Mouse (Mus musculus) stomach, postnatal 0 days (tissue): ENCODE results near the gene Syt2. TPM values are rescaled to one million over a fixed set of nuclear protein-coding genes. Genes with fewer than 3 reads are reported as not detected.

ENCODE experiments used
- ATAC-seq: fragments of 200-750 bp; cut with Nextera tagmentation; 2 replicates; pipeline ENCODE4 v1.8.0; 2017; ENCODE audit not compliant: low FRiP score, low TSS enrichment
- DNase-seq: peaks from one replicate; pipeline ENCODE4 v3.0.0-alpha.2; 2016; ENCODE audit warnings: low spot score
- H3K27ac ChIP-seq: fragments of 300-500 bp; sonication (generic); replicated peaks from 2 replicates; pipeline ENCODE4 v1.5.1; 2014; ENCODE audit warnings: mild to moderate bottlenecking, control low read depth
- H3K27me3 ChIP-seq: fragments of 300-500 bp; sonication (generic); 2 replicates; pipeline ENCODE4 v1.6.1; 2014; ENCODE audit warnings: low read length; ENCODE audit not compliant: control insufficient read depth, insufficient read depth
- H3K36me3 ChIP-seq: fragments of 300-500 bp; sonication (generic); 2 replicates; pipeline ENCODE4 v1.6.1; 2014; ENCODE audit warnings: low read length, mixed read lengths; ENCODE audit not compliant: control insufficient read depth, insufficient read depth
- H3K4me1 ChIP-seq: fragments of 300-500 bp; sonication (generic); replicated peaks from 2 replicates; pipeline ENCODE4 v1.6.1; 2014; ENCODE audit warnings: antibody characterized with exemption; ENCODE audit not compliant: control insufficient read depth, insufficient read depth
- H3K4me2 ChIP-seq: fragments of 300-500 bp; sonication (generic); replicated peaks from 2 replicates; pipeline ENCODE4 v1.6.1; 2014; ENCODE audit warnings: low read depth, mild to moderate bottlenecking, control low read depth, moderate library complexity
- H3K4me3 ChIP-seq: fragments of 300-500 bp; sonication (generic); 2 replicates; pipeline ENCODE4 v1.5.1; 2014; ENCODE audit warnings: low read depth, low read length, control low read depth
- H3K9ac ChIP-seq: fragments of 300-500 bp; sonication (generic); 2 replicates; pipeline ENCODE4 v1.6.1; 2014; ENCODE audit warnings: mild to moderate bottlenecking, low read length, control low read depth, mixed read lengths
- H3K9me3 ChIP-seq: fragments of 300-500 bp; sonication (generic); 2 replicates; pipeline ENCODE4 v1.6.1; 2016; ENCODE audit warnings: low read length; ENCODE audit not compliant: control insufficient read depth
- CTCF ChIP-seq: IDR thresholded peaks from 2 replicates; pipeline ENCODE4 v1.5.1; 2016; ENCODE audit warnings: antibody characterized with exemption, low read depth, mild to moderate bottlenecking, moderate library complexity
- EP300 ChIP-seq: optimal IDR thresholded peaks from 2 replicates; pipeline ENCODE3; 2016; ENCODE audit warnings: antibody characterized with exemption
- WGBS: fragments of 180-500 bp; shearing (Covaris S2); extraction: QIAGEN DNeasy Blood & Tissue Kit; methylation state at CpG from one replicate; pipeline ENCODE4 v1.1.7; 2014; 5-methylcytosine and 5-hydroxymethylcytosine counted together
- polyA plus RNA-seq: library from polyadenylated mRNA; unstranded; fragments of >200 nt; fragmentation: Nextera tagmentation; extraction: Ambion mirVana; gene quantifications from 2 replicates; pipeline ENCODE4 v1.2.1, GENCODE M21; 2015

Gene Syt2
- polyA plus RNA-seq, 1 experiment from 2014 or later = 0.58 TPM

DNA sequence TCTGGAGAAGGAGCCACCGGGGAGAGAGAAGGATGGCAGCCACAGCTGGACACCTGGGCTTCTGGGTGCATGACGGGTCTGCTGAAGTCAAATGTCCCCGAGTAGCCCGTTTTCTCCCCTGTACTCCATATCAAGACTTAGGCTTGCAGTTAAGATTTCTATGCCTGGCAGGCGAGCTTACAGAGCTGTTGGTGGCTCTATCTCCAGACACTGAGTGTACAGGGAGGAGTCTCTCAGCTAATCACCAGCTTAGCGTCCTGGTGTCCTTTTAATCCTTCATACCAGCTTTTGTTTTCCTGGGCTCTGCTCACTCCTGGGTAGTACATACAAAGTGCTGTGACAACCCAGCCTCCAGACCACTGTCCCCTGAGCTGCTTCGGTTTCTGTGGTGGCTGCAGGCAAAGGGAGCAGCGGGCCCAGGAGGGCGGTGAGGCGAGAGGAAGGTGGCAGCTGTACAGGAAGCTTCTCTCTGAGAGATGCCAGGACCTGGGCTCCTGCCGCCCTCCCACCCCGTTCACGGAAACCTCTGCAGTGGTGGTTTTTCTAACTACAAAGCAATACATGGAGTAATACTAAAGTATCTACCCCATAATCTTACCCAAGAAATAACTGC, 131.6 kb downstream of the Syt2 start:
- ATAC-seq (no peak), DNase-seq (no peak)
- TF ChIP-seq EP300 (no peak), CTCF (no peak)
- Histone ChIP-seq H3K9me3 (no peaks in the 10 kb centered on the region), H3K4me1 (peaks cover 6% of the 10 kb centered on the region; the same call in 1 of the 2 replicates), H3K27ac (peak overlapping the region; percentile 37), H3K27me3 (no peaks in the 10 kb centered on the region), H3K4me2 (no peak overlapping the region), H3K36me3 (peaks cover 9% of the 10 kb centered on the region; the same call in 1 of the 2 replicates), H3K4me3 (no peak overlapping the region), H3K9ac (no peak overlapping the region; the same call in 1 of the 2 replicates)
- WGBS = 70% methylated on average over 13 of the region's 13 CpGs

DNA sequence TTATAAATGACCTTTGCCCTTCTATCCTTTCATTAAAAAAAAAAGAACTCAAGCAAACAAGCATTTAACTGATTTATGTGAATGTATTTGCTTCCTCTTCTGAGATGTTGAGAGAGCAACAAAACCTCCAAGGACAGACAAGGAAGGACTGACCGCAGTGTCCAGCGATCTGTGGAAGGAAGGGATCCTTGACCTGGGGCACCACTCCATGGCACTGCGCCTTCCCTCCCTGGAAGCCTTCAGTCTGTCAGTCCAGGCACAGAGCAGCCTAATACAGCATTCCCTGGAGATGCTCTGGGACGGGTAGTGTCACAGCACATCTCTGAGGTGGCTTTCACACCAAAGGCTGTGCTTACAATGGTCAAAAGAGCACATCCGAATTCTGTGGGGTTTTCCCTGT, 136.3 kb downstream of the Syt2 start:
- H3K9me3 ChIP-seq = no peaks in the 10 kb centered on the region
- H3K4me3 ChIP-seq = no peak overlapping the region
- TF ChIP-seq CTCF (no peak), EP300 (no peak)
- no peaks in the 10 kb centered on the region for H3K27me3 ChIP-seq
- 83% methylated on average over 5 of the region's 5 CpGs for WGBS
- H3K4me1 ChIP-seq = no peaks in the 10 kb centered on the region
- H3K9ac ChIP-seq = no peak overlapping the region
- H3K36me3 ChIP-seq = peaks cover 3% of the 10 kb centered on the region; the same call in 1 of the 2 replicates
- DNase-seq = no peak
- no peak overlapping the region for H3K4me2 ChIP-seq
- H3K27ac ChIP-seq = no peak overlapping the region
- ATAC-seq = no peak

DNA sequence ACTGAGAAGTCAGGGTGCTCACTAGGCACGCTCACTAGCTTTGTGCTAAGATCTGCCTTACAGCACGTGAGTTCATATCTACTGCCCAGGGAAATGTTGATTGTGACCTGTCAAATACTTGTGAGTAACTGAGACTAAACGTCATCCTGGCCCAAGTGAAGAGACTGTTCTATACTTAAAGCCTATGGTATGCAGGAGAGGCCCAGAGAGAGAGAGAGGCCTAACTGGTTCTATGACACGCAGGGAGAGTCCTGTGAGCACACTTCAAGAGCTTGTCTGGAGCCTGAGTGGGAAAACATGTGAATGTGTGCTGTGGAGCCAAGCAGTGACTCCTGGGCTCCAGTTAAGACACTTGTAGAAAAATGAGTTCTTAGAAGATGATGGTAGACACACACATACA, 137.5 kb downstream of the Syt2 start:
- WGBS = 44% methylated on average over 4 of the region's 4 CpGs
- no peak overlapping the region for H3K4me3 ChIP-seq
- no peaks in the 10 kb centered on the region for H3K4me1 ChIP-seq
- TF ChIP-seq EP300 = no peak
- no peak for TF ChIP-seq CTCF
- H3K36me3 ChIP-seq = peaks cover 3% of the 10 kb centered on the region; the same call in 1 of the 2 replicates
- ATAC-seq (peak; percentile 85), DNase-seq (no peak)
- no peaks in the 10 kb centered on the region for H3K9me3 ChIP-seq
- no peak overlapping the region for H3K9ac ChIP-seq
- no peaks in the 10 kb centered on the region for H3K27me3 ChIP-seq
- peak overlapping the region; percentile 56 for H3K27ac ChIP-seq
- no peak overlapping the region for H3K4me2 ChIP-seq

DNA sequence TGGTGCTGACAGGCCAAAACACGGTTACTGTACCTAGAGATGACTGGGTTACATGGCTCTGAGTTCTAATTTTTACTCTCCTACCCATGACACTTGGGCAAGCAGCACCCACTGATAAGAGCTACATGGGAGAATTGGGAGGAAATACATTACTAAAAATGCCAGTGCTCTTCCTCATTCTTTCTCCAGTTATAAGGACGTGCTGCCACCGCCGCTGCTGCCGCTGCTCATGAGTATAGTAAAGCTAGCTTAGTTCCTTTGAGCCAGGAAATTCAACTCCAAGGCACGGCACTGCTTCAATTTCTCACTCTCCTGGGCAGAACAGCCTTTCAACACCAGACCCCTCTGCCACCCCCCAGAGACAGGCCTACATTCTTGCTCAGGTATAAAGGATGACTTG, 138.0 kb downstream of the Syt2 start:
- peaks cover 3% of the 10 kb centered on the region; the same call in 1 of the 2 replicates for H3K36me3 ChIP-seq
- 45% methylated on average over 6 of the region's 6 CpGs for WGBS
- no peaks in the 10 kb centered on the region for H3K4me1 ChIP-seq
- H3K27me3 ChIP-seq = no peaks in the 10 kb centered on the region
- peak overlapping the region; percentile 56 for H3K27ac ChIP-seq
- no peaks in the 10 kb centered on the region for H3K9me3 ChIP-seq
- ATAC-seq (no peak), DNase-seq (no peak)
- TF ChIP-seq EP300 (no peak), CTCF (no peak)
- H3K4me3 ChIP-seq = no peak overlapping the region
- no peak overlapping the region for H3K9ac ChIP-seq
- no peak overlapping the region for H3K4me2 ChIP-seq

DNA sequence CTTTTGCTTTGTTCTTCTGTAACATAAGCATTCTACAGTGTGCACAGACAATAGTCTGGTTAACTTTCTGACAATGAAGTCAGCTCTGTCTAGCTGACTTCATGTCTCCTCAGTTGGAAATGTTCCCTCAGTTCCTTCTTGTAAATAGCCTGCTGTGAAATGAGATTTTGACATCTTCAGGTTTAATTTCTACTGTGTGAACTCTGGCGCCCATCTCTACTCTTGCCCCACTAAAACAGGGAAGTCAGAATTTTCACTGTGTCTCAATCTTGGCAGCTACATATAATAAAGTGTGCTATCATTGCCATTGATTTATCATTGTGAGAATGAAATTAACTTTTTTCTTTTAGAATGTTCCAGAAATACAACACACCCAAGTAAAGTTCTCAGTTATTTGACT, 138.4 kb downstream of the Syt2 start:
- Histone ChIP-seq H3K4me1 (no peaks in the 10 kb centered on the region), H3K27me3 (no peaks in the 10 kb centered on the region), H3K4me2 (no peak overlapping the region), H3K36me3 (peaks cover 3% of the 10 kb centered on the region; the same call in 1 of the 2 replicates), H3K9me3 (no peaks in the 10 kb centered on the region), H3K27ac (peak overlapping the region; percentile 56; the same call in 1 of the 2 replicates), H3K9ac (no peak overlapping the region), H3K4me3 (no peak overlapping the region)
- no peak for TF ChIP-seq EP300
- TF ChIP-seq CTCF = no peak
- WGBS = 67% methylated on average over 1 of the region's 1 CpGs
- DNase-seq (no peak), ATAC-seq (no peak)

DNA sequence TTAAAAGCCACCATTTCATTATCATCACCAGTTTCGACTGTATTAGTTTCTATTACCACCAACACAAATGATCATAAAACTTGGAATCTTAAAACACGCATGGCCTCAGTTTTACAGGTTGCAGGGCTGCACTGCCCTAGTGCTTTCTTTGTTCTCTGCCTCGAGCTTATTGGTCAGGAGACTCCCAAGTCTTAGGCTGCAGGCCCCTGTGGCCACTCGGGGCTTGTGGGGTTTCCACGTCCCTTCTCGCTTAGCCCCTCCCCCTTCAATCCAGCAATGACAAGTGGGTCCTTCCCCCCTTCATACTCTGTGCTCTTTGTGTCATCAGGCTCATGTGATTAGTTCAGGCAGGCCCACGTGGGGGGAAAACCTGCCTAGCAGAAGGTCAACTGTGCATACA, 141.6 kb downstream of the Syt2 start:
- ATAC-seq = no peak
- TF ChIP-seq CTCF (no peak), EP300 (no peak)
- DNase-seq = no peak
- 49% methylated on average over 7 of the region's 7 CpGs for WGBS
- H3K4me1 ChIP-seq = no peaks in the 10 kb centered on the region
- H3K4me3 ChIP-seq = no peak overlapping the region
- no peaks in the 10 kb centered on the region for H3K9me3 ChIP-seq
- no peak overlapping the region for H3K4me2 ChIP-seq
- no peaks in the 10 kb centered on the region for H3K36me3 ChIP-seq
- no peaks in the 10 kb centered on the region for H3K27me3 ChIP-seq
- H3K9ac ChIP-seq = no peak overlapping the region
- 0 out of 2 replicates have a peak overlapping the region, but pooled peaks have one; percentile 4 for H3K27ac ChIP-seq
